Mouse (Mus musculus): ENCODE results near the gene Ano6. TPM values are rescaled to one million over a fixed set of nuclear protein-coding genes. Genes with fewer than 3 reads are reported as not detected.

Ano6 gene
- polyA plus RNA-seq, 1 experiment from 2014 or later: 53.8 TPM

- WGBS: 63% methylated on average over 13 of the region's 13 CpGs
- Histone ChIP-seq H3K27ac (no peak overlapping the region), H3K9ac (no peak overlapping the region), H3K27me3 (replicated peaks) (no peaks in the 10 kb centered on the region), H3K9me3 (no peaks in the 10 kb centered on the region), H3K36me3 (no peaks in the 10 kb centered on the region), H3K4me1 (replicated peaks) (no peaks in the 10 kb centered on the region), H3K4me2 (replicated peaks) (no peak overlapping the region), H3K4me3 (replicated peaks) (no peak overlapping the region)
- ATAC-seq: no peak
These were observed 18.3 kb upstream of the Ano6 start for GRCm38 (mm10) chr15:95772374-95772773.

GRCm38 (mm10) chr15:95772861-95773836 is 17.5 kb upstream of the Ano6 start:
- ATAC-seq: peak; percentile 48; the same call in 1 of the 2 replicates
- 64% methylated on average over 14 of the region's 14 CpGs for WGBS
- H3K4me3 ChIP-seq (replicated peaks): no peak overlapping the region

GRCm38 (mm10) chr15:95774197-95774596 is 16.4 kb upstream of the Ano6 start:
- WGBS: 61% methylated on average over 6 of the region's 6 CpGs
- no peaks in the 10 kb centered on the region for H3K4me1 ChIP-seq (replicated peaks)
- H3K4me2 ChIP-seq (replicated peaks): 0 out of 2 replicates have a peak overlapping the region, but pooled peaks have one; percentile 9
- H3K9ac ChIP-seq: no peak overlapping the region
- H3K27me3 ChIP-seq (replicated peaks): no peaks in the 10 kb centered on the region
- H3K4me3 ChIP-seq (replicated peaks): no peak overlapping the region
- no peaks in the 10 kb centered on the region for H3K9me3 ChIP-seq
- no peak overlapping the region for H3K27ac ChIP-seq
- no peak for ATAC-seq
- H3K36me3 ChIP-seq: no peaks in the 10 kb centered on the region

More at GRCm38 (mm10) chr15:95772861-95773836, 17.5 kb upstream of the Ano6 start:
- H3K4me1 ChIP-seq (replicated peaks): no peaks in the 10 kb centered on the region
- H3K27me3 ChIP-seq (replicated peaks): no peaks in the 10 kb centered on the region
- H3K9ac ChIP-seq: no peak overlapping the region
- no peak overlapping the region for H3K4me2 ChIP-seq (replicated peaks)
- H3K27ac ChIP-seq: no peak overlapping the region
- H3K36me3 ChIP-seq: no peaks in the 10 kb centered on the region
- H3K9me3 ChIP-seq: no peaks in the 10 kb centered on the region

GRCm38 (mm10) chr15:95774674-95775414 is 15.8 kb upstream of the Ano6 start:
- H3K27ac ChIP-seq: no peak overlapping the region
- ATAC-seq: peak; percentile 90
- WGBS: 59% methylated on average over 9 of the region's 9 CpGs

GRCm38 (mm10) chr15:95777743-95778142 is 12.9 kb upstream of the Ano6 start:
- ATAC-seq: no peak
- WGBS: 83% methylated on average over 2 of the region's 2 CpGs
- H3K27ac ChIP-seq: no peak overlapping the region

More at GRCm38 (mm10) chr15:95774674-95775414, 15.8 kb upstream of the Ano6 start:
- Histone ChIP-seq H3K27me3 (replicated peaks) (no peaks in the 10 kb centered on the region), H3K36me3 (no peaks in the 10 kb centered on the region), H3K9ac (no peak overlapping the region), H3K4me1 (replicated peaks) (no peaks in the 10 kb centered on the region), H3K4me2 (replicated peaks) (0 out of 2 replicates have a peak overlapping the region, but pooled peaks have one; percentile 9), H3K4me3 (replicated peaks) (no peak overlapping the region), H3K9me3 (no peaks in the 10 kb centered on the region)

GRCm38 (mm10) chr15:95778710-95779109 is 11.9 kb upstream of the Ano6 start:
- Histone ChIP-seq H3K9me3 (no peaks in the 10 kb centered on the region), H3K4me3 (replicated peaks) (no peak overlapping the region), H3K4me2 (replicated peaks) (no peak overlapping the region), H3K36me3 (no peaks in the 10 kb centered on the region), H3K4me1 (replicated peaks) (no peaks in the 10 kb centered on the region), H3K9ac (no peak overlapping the region), H3K27ac (no peak overlapping the region), H3K27me3 (replicated peaks) (no peaks in the 10 kb centered on the region)
- WGBS: 83% methylated on average over 4 of the region's 4 CpGs
- no peak for ATAC-seq

More at GRCm38 (mm10) chr15:95777743-95778142, 12.9 kb upstream of the Ano6 start:
- Histone ChIP-seq H3K4me1 (replicated peaks) (no peaks in the 10 kb centered on the region), H3K4me2 (replicated peaks) (no peak overlapping the region), H3K4me3 (replicated peaks) (no peak overlapping the region), H3K36me3 (no peaks in the 10 kb centered on the region), H3K27me3 (replicated peaks) (no peaks in the 10 kb centered on the region), H3K9me3 (no peaks in the 10 kb centered on the region), H3K9ac (no peak overlapping the region)

- H3K27me3 ChIP-seq (replicated peaks): no peaks in the 10 kb centered on the region
- no peaks in the 10 kb centered on the region for H3K36me3 ChIP-seq
- H3K9ac ChIP-seq: no peak overlapping the region
- no peak overlapping the region for H3K27ac ChIP-seq
- no peak overlapping the region for H3K4me2 ChIP-seq (replicated peaks)
- ATAC-seq: no peak
- WGBS: 87% methylated on average over 4 of the region's 4 CpGs
- H3K4me3 ChIP-seq (replicated peaks): no peak overlapping the region
- H3K9me3 ChIP-seq: no peaks in the 10 kb centered on the region
- H3K4me1 ChIP-seq (replicated peaks): no peaks in the 10 kb centered on the region; the same call in 1 of the 2 replicates
These were observed 4.0 kb upstream of the Ano6 start for GRCm38 (mm10) chr15:95786624-95787023.

- no peaks in the 10 kb centered on the region for H3K27me3 ChIP-seq (replicated peaks)
- H3K4me1 ChIP-seq (replicated peaks): no peaks in the 10 kb centered on the region; the same call in none of the 2 replicates
- H3K27ac ChIP-seq: no peak overlapping the region
- H3K9me3 ChIP-seq: no peaks in the 10 kb centered on the region
- no peak overlapping the region for H3K4me3 ChIP-seq (replicated peaks)
- no peak overlapping the region for H3K4me2 ChIP-seq (replicated peaks)
- H3K36me3 ChIP-seq: no peaks in the 10 kb centered on the region
- no peak for ATAC-seq
- 62% methylated on average over 3 of the region's 3 CpGs for WGBS
- no peak overlapping the region for H3K9ac ChIP-seq
These were observed 3.1 kb upstream of the Ano6 start for GRCm38 (mm10) chr15:95787578-95787977.

- H3K9me3 ChIP-seq: no peaks in the 10 kb centered on the region
- ATAC-seq: peak; percentile 42
- peak overlapping the region; percentile 94 for H3K9ac ChIP-seq
- 20% methylated on average over 32 of the region's 32 CpGs for WGBS
- H3K27me3 ChIP-seq (replicated peaks): no peaks in the 10 kb centered on the region
- H3K27ac ChIP-seq: peak overlapping the region; percentile 85
- peak overlapping the region; percentile 81 for H3K4me2 ChIP-seq (replicated peaks)
- H3K4me1 ChIP-seq (replicated peaks): peaks cover 11% of the 10 kb centered on the region
- H3K36me3 ChIP-seq: no peaks in the 10 kb centered on the region
- peak overlapping the region; percentile 83 for H3K4me3 ChIP-seq (replicated peaks)
These were observed 798 bp upstream of the Ano6 start for GRCm38 (mm10) chr15:95789562-95790528.

GRCm38 (mm10) chr15:95791141-95791791 is 623 bp downstream of the Ano6 start:
- H3K4me1 ChIP-seq (replicated peaks): peaks cover 24% of the 10 kb centered on the region
- WGBS: under 1% methylated on average over 32 of the region's 32 CpGs
- H3K27ac ChIP-seq: peak overlapping the region; percentile 85
- peak overlapping the region; percentile 81 for H3K4me2 ChIP-seq (replicated peaks)
- peak; percentile 19 for ATAC-seq
- peak overlapping the region; percentile 83 for H3K4me3 ChIP-seq (replicated peaks)
- no peaks in the 10 kb centered on the region for H3K9me3 ChIP-seq
- H3K27me3 ChIP-seq (replicated peaks): no peaks in the 10 kb centered on the region
- no peaks in the 10 kb centered on the region for H3K36me3 ChIP-seq
- H3K9ac ChIP-seq: peak overlapping the region; percentile 94

GRCm38 (mm10) chr15:95791855-95792254 is 1.2 kb downstream of the Ano6 start:
- Histone ChIP-seq H3K27me3 (replicated peaks) (no peaks in the 10 kb centered on the region), H3K9ac (no peak overlapping the region; the same call in 1 of the 2 replicates), H3K9me3 (no peaks in the 10 kb centered on the region), H3K4me3 (replicated peaks) (peak overlapping the region; percentile 83), H3K4me1 (replicated peaks) (peaks cover 24% of the 10 kb centered on the region), H3K4me2 (replicated peaks) (peak overlapping the region; percentile 81), H3K27ac (no peak overlapping the region), H3K36me3 (no peaks in the 10 kb centered on the region)
- WGBS: 24% methylated on average over 5 of the region's 5 CpGs
- no peak for ATAC-seq
